8 mouse cellular contexts compared by ENCODE assay signal in the genomic region with DNA sequence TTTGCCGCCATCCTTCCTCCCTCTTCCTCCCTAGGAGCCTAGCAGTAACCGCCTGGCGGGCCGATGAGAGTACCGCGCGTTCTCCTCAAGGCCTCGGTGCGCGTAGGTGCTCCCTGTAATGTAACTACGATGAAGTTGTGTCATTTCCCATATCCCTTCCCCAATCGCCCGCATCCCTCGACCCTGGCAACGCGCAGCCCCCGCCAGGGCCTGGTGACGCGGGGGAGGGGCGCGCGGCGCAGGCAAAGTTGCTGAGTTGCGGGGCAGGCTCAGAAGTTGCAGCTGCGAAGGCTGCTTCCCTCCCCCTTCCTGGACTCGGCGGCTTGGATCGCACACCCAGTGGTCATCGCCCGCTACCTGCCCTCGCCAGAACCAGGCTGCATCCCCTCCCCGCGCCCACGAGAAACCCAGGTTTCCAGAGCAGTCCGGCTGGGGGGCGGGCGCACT. TPM values are rescaled to one million over a fixed set of nuclear protein-coding genes. Genes with fewer than 3 reads are reported as not detected.
A peak's percentile ranks its signal among the peaks of the same experiment; 100 is the strongest.
DNase-seq lines count a peak whose midpoint lies in the region; ATAC-seq and TF ChIP-seq lines count a peak whose summit lies in the region.

A gene (plus strand): TSS at position 254 of the 447 bp plus-strand sequence.

- H3K4me1 ChIP-seq in bone marrow macrophage, adult 2 months (ENCODE audit: control insufficient read depth, insufficient read depth, low read length): peaks cover 36% of the 10 kb centered on the region
- peaks cover 5% of the 10 kb centered on the region for H3K4me1 ChIP-seq in lung, adult 2 months (ENCODE audit: control insufficient read depth, insufficient read depth, low read length)
- peaks cover 23% of the 10 kb centered on the region for H3K4me1 ChIP-seq in neural tube, embryonic 15.5 days

- TF ChIP-seq CTCF in bone marrow macrophage, adult 2 months (IDR thresholded peaks at IDR 0.05; ENCODE audit: low read depth, low read length): no peak
- peak; percentile 52 for TF ChIP-seq CTCF in layer of hippocampus, adult 2 months (conservative IDR thresholded peaks at IDR 0.05)
- 0 out of 2 replicates have a peak, but pooled peaks have one; percentile 9 for TF ChIP-seq CTCF in lung, adult 2 months (IDR thresholded peaks at IDR 0.05; ENCODE audit: insufficient read depth, low read length)

- H3K4me3 ChIP-seq in bone marrow macrophage, adult 2 months (ENCODE audit: insufficient read depth, low read length): peak within 1 kb of the TSS; percentile 80
- peak within 1 kb of the TSS; percentile 54 for H3K4me3 ChIP-seq in layer of hippocampus, adult 2 months
- peak within 1 kb of the TSS; percentile 62 for H3K4me3 ChIP-seq in lung, adult 2 months (replicated peaks; ENCODE audit: extremely low read depth, low read depth, low read length)
- peak within 1 kb of the TSS; percentile 51 for H3K4me3 ChIP-seq in neural tube, embryonic 15.5 days (replicated peaks)

- peaks cover 28% of the 10 kb centered on the region for H3K27me3 ChIP-seq in neural tube, embryonic 15.5 days (replicated peaks)

- H3K9me3 ChIP-seq in neural tube, embryonic 15.5 days (replicated peaks): no peaks in the 10 kb centered on the region

- H3K27ac ChIP-seq in bone marrow macrophage, adult 2 months (ENCODE audit: insufficient read depth, low read depth, low read length): peak within 1 kb of the TSS; percentile 98
- H3K27ac ChIP-seq in layer of hippocampus, adult 2 months: peak within 1 kb of the TSS; percentile 78
- H3K27ac ChIP-seq in neural tube, embryonic 15.5 days (replicated peaks): no peak within 1 kb of the TSS

- H3K9ac ChIP-seq in neural tube, embryonic 15.5 days (replicated peaks): peak within 1 kb of the TSS; percentile 53

- peak; percentile 57; the same call in 1 of the 2 replicates for ATAC-seq in neural tube, embryonic 15.5 days (ENCODE audit: low FRiP score)

- DNase-seq in CD4-positive, CD25-positive, alpha-beta regulatory T cell, adult 2 months (ENCODE audit: low read depth, low spot score): peak; percentile 50
- DNase-seq in forelimb bud, embryonic 11.5 days (ENCODE audit: low read depth, low spot score): peak; percentile 46
- DNase-seq in heart, postnatal 25 days (ENCODE audit: low spot score): peak; percentile 20
- DNase-seq in layer of hippocampus, adult 2 months (ENCODE audit: low spot score in 2 of 2): peak; percentile 15 to 19
- DNase-seq in lung, adult 2 months: no peak
- peak; percentile 78 for DNase-seq in thymus, postnatal 25 days

- H3K36me3 ChIP-seq in neural tube, embryonic 15.5 days: no peaks in the 10 kb centered on the region

- H3K4me2 ChIP-seq in neural tube, embryonic 15.5 days: peak within 1 kb of the TSS; percentile 100

- WGBS in lung, adult 2 months: under 1% methylated on average over 37 of the region's 37 CpGs
- under 1% methylated on average over 30 of the region's 37 CpGs for WGBS in neural tube, embryonic 15.5 days

- intact Hi-C loops in heart, postnatal 25 days (cut with DNase I): loop anchor here (5.0 kb wide), 1 partner anchor 44 kb away; no protein-coding TSS in a partner anchor

- TF ChIP-seq POLR2A in bone marrow macrophage, adult 2 months (IDR thresholded peaks at IDR 0.05; ENCODE audit: borderline replicate concordance, low read depth, low read length): no peak
- no peak for TF ChIP-seq POLR2A in lung, adult 2 months (IDR thresholded peaks at IDR 0.05; ENCODE audit: borderline replicate concordance, extremely low read depth, low read depth, low read length)

RNA-seq across cellular contexts. Expression of the gene that starts here (rescaled TPM):
- 49.3 and 57.2 TPM in 2 replicates for polyA plus RNA-seq in bone marrow macrophage, adult 2 months (2012; ENCODE audit: insufficient read depth, insufficient read length, missing spikeins)
- 10 to 100 TPM; 38.0 to 55.6 TPM for total RNA-seq in heart, postnatal 25 days (2021)
- 100 to 1,000 TPM in 1 of 2 experiments, 10 to 100 TPM in 1; 74.1 to 104 TPM for total RNA-seq in layer of hippocampus, adult 2 months (2021)
- 23.0 and 23.7 TPM in 2 replicates for polyA plus RNA-seq in lung, adult 2 months (2012; rRNA removed)
- polyA plus RNA-seq in neural tube, embryonic 15.5 days (2015; fragmentation: Nextera tagmentation; extraction: Ambion mirVana): 3.0 and 3.8 TPM in 2 replicates
